Mouse (Mus musculus) hindbrain, embryonic 16.5 days (tissue): ENCODE data around the gene H2-M10.4. TPM values are rescaled to one million over a fixed set of nuclear protein-coding genes. Genes with fewer than 3 reads are reported as not detected.

Source experiments
- ATAC-seq: fragments of 200-750 bp; cut with Nextera tagmentation; 2 replicates; pipeline ENCODE4 v1.8.0; 2017; ENCODE audit warnings: moderate TSS enrichment, moderate library complexity
- H3K27ac ChIP-seq: fragments of 300-500 bp; sonication (generic); 2 replicates; pipeline ENCODE4 v1.5.1; 2014; ENCODE audit warnings: low read depth, mild to moderate bottlenecking, control low read depth, low read length, moderate library complexity
- H3K27me3 ChIP-seq: fragments of 300-500 bp; sonication (generic); replicated peaks from 2 replicates; pipeline ENCODE4 v1.6.1; 2014; ENCODE audit warnings: low read length; ENCODE audit not compliant: control insufficient read depth, insufficient read depth
- H3K36me3 ChIP-seq: fragments of 300-500 bp; sonication (generic); 2 replicates; pipeline ENCODE4 v1.6.1; 2014; ENCODE audit warnings: mild to moderate bottlenecking, low read length, moderate library complexity, mixed read lengths; ENCODE audit not compliant: control insufficient read depth, insufficient read depth
- H3K4me1 ChIP-seq: fragments of 300-500 bp; sonication (generic); 2 replicates; pipeline ENCODE4 v1.6.1; 2014; ENCODE audit warnings: low read depth, low read length; ENCODE audit not compliant: control insufficient read depth, insufficient read depth
- H3K4me2 ChIP-seq: fragments of 300-500 bp; sonication (generic); 2 replicates; pipeline ENCODE4 v1.6.1; 2014; ENCODE audit warnings: mild to moderate bottlenecking, low read length, control low read depth, moderate library complexity
- H3K4me3 ChIP-seq: fragments of 300-500 bp; sonication (generic); 2 replicates; pipeline ENCODE4 v1.5.1; 2014; ENCODE audit warnings: mild to moderate bottlenecking, low read length, control low read depth, moderate library complexity
- H3K9ac ChIP-seq: fragments of 300-500 bp; sonication (generic); 2 replicates; pipeline ENCODE4 v1.6.1; 2014; ENCODE audit warnings: low read depth, mild to moderate bottlenecking, control low read depth, low read length, moderate library complexity
- H3K9me3 ChIP-seq: fragments of 300-500 bp; sonication (generic); 2 replicates; pipeline ENCODE4 v1.6.1; 2014; ENCODE audit warnings: mild to moderate bottlenecking, low read length, moderate library complexity; ENCODE audit not compliant: control insufficient read depth
- WGBS: fragments of 180-500 bp; shearing (Covaris S2); extraction: QIAGEN DNeasy Blood & Tissue Kit; methylation state at CpG from one replicate; pipeline ENCODE4 v1.1.7; 2014; 5-methylcytosine and 5-hydroxymethylcytosine counted together
- polyA plus RNA-seq: library from polyadenylated mRNA; unstranded; fragments of >200 nt; fragmentation: Nextera tagmentation; extraction: Ambion mirVana; gene quantifications from 2 replicates; pipeline ENCODE4 v1.2.1, GENCODE M21; 2015

The H2-M10.4 gene
- polyA plus RNA-seq, 1 experiment from 2014 or later = not detected

DNA sequence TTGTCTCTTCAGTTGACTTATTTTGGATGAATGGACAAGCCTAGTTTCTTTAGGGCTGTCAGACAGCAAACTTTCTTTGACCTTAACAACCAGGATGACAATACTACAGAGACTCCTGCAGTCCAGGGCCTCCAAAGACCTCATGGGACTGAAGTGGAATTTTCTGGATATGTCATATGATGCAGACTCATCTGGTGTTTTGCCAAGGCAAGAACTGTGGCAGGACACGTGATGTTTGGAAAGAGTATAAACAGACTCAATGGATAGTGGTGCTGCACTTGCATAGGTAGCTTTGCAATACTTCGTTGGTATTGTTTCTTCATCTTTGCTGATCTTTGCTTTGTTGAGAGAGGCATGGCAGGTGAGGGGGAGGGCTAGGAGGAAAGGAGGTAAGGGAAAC lies 44.7 kb downstream of the H2-M10.4 start:
- H3K4me2 ChIP-seq = no peak overlapping the region
- no peaks in the 10 kb centered on the region for H3K36me3 ChIP-seq
- 62% methylated on average over 2 of the region's 2 CpGs for WGBS
- no peaks in the 10 kb centered on the region; the same call in 1 of the 2 replicates for H3K9me3 ChIP-seq
- no peaks in the 10 kb centered on the region for H3K27me3 ChIP-seq
- H3K4me1 ChIP-seq = no peaks in the 10 kb centered on the region
- no peak overlapping the region for H3K4me3 ChIP-seq
- no peak overlapping the region for H3K9ac ChIP-seq
- H3K27ac ChIP-seq = no peak overlapping the region
- ATAC-seq = no peak

DNA sequence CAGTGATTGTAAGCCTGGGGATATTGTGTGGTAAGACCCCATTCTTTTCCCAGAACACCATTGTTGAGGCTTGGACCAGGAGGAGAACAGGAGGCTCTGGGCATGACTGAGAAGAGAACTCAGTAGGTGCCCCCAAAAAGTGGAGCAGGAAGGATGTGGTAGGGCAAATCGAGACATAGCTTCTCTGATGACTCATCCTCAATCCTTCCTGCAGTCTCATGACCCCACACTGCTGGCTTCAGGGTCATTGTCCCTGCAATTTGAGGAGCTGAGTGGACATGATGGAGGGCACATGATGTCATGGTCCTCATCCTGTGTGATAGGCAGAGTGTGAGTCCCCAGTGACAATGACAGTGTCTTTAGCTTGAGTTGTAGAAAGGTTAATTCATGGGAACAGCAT lies 46.7 kb downstream of the H2-M10.4 start:
- Histone ChIP-seq H3K27ac (no peak overlapping the region), H3K9me3 (no peaks in the 10 kb centered on the region), H3K36me3 (no peaks in the 10 kb centered on the region), H3K27me3 (no peaks in the 10 kb centered on the region), H3K9ac (no peak overlapping the region), H3K4me2 (no peak overlapping the region), H3K4me1 (no peaks in the 10 kb centered on the region), H3K4me3 (no peak overlapping the region)
- no peak for ATAC-seq
- WGBS = 84% methylated on average over 1 of the region's 1 CpGs

DNA sequence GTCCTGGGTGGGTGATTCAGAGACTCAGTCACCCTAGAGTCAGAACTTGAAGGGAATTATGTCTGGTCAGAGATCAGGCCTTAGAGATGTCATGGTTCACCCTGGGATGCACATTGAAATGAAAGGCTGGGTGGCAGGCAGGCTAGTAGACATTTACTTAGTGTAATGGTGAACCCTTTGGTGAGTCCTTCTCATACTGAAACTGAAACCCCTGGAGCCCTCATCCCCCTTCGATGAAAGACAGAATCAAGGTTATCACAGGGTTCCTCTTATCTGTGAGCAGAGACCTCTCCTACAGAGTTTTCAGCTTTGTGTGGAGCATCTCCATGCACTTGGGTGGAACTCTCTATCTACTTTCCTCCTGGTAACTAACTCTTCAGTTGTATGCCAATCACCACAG lies 47.8 kb downstream of the H2-M10.4 start:
- no peak for ATAC-seq
- no peak overlapping the region for H3K27ac ChIP-seq
- no peaks in the 10 kb centered on the region for H3K9me3 ChIP-seq
- no peaks in the 10 kb centered on the region for H3K27me3 ChIP-seq
- H3K4me3 ChIP-seq = no peak overlapping the region
- H3K4me1 ChIP-seq = no peaks in the 10 kb centered on the region
- no peak overlapping the region for H3K4me2 ChIP-seq
- no peak overlapping the region for H3K9ac ChIP-seq
- WGBS = 80% methylated on average over 1 of the region's 1 CpGs
- H3K36me3 ChIP-seq = no peaks in the 10 kb centered on the region

Other genes starting within 250 kb of the H2-M10.4 start
- 117 and 131 TPM in 2 replicates for gene Rpp21, start 204.3 kb downstream of the H2-M10.4 start, polyA plus RNA-seq
- 22.1 and 25.4 TPM in 2 replicates for gene Trim39, start 190.1 kb downstream of the H2-M10.4 start, polyA plus RNA-seq
- 0.14 and 0.19 TPM in 2 replicates for gene H2-M10.2, start 175.8 kb downstream of the H2-M10.4 start, polyA plus RNA-seq
- gene H2-M10.1, start 136.2 kb downstream of the H2-M10.4 start, polyA plus RNA-seq = not detected in 2 replicates
- gene H2-M10.3, start 93.9 kb downstream of the H2-M10.4 start, polyA plus RNA-seq = not detected in 2 replicates
- gene H2-M11, start 84.7 kb upstream of the H2-M10.4 start, polyA plus RNA-seq = not detected in 2 replicates
- not detected in 2 replicates for gene H2-M9, start 180.3 kb upstream of the H2-M10.4 start, polyA plus RNA-seq
- not detected in 2 replicates for gene H2-M1, start 209.9 kb upstream of the H2-M10.4 start, polyA plus RNA-seq